Mouse (Mus musculus) G1E (cell line): Measurements from ENCODE around the gene Dkc1. TPM values are rescaled to one million over a fixed set of nuclear protein-coding genes. Genes with fewer than 3 reads are reported as not detected.

Experiments
- ATAC-seq: 2 replicates; pipeline ENCODE4 v1.8.0; 2016; ENCODE audit warnings: mild to moderate bottlenecking; ENCODE audit not compliant: insufficient number of reproducible peaks, poor library complexity, low FRiP score, severe bottlenecking; ENCODE audit errors: extremely low read depth
- DNase-seq: peaks from one replicate; pipeline ENCODE4 v3.0.0; 2012; ENCODE audit warnings: low spot score
- H3K27me3 ChIP-seq: 2 replicates; pipeline ENCODE4 v1.6.1; 2012; ENCODE audit warnings: mild to moderate bottlenecking, low read length, inconsistent platforms; ENCODE audit not compliant: insufficient read depth
- H3K36me3 ChIP-seq: replicated peaks from 2 replicates; pipeline ENCODE3; 2012; ENCODE audit warnings: mild to moderate bottlenecking, inconsistent platforms
- H3K4me1 ChIP-seq: 2 replicates; pipeline ENCODE4 v1.6.1; 2012; ENCODE audit warnings: low read depth, low read length, inconsistent platforms, mixed read lengths; ENCODE audit not compliant: insufficient read depth
- H3K4me3 ChIP-seq: 2 replicates; pipeline ENCODE4 v1.5.1; 2012; ENCODE audit warnings: low read depth, mild to moderate bottlenecking, inconsistent platforms, low read length, moderate library complexity, mixed read lengths
- H3K9me3 ChIP-seq: replicated peaks from 2 replicates; pipeline ENCODE4 v1.6.1; 2012; ENCODE audit warnings: inconsistent platforms
- CTCF ChIP-seq: IDR thresholded peaks from 2 replicates; pipeline ENCODE4 v1.5.1; 2012; ENCODE audit warnings: low read depth, low read length, inconsistent platforms, mixed read lengths
- GATA1 ChIP-seq: IDR thresholded peaks from 2 replicates; pipeline ENCODE4 v1.6.1; 2012; ENCODE audit warnings: borderline replicate concordance, low read length, inconsistent platforms, mixed read lengths
- GATA2 ChIP-seq: IDR thresholded peaks from 2 replicates; pipeline ENCODE4 v1.6.1; 2012; ENCODE audit warnings: low read depth, low read length, inconsistent platforms, borderline replicate concordance
- POLR2AphosphoS5 ChIP-seq: IDR thresholded peaks from 2 replicates; pipeline ENCODE4 v1.6.1; 2012; ENCODE audit warnings: low read depth, low read length, inconsistent platforms; ENCODE audit not compliant: insufficient replicate concordance
- TAL1 ChIP-seq: conservative IDR thresholded peaks from 2 replicates; pipeline ENCODE4 v1.6.1; 2012; ENCODE audit warnings: low read depth, low read length, inconsistent platforms, mixed read lengths
- polyA plus RNA-seq: library from polyadenylated mRNA; stranded (reverse); fragments of >175 nt; gene quantifications from 2 replicates; pipeline ENCODE4 v1.2.3, GENCODE M21; 2012
- total RNA-seq, 2 experiments: library from RNA; stranded (forward) in 1 of 2; stranded (reverse) in 1 of 2; fragments of 200-1000 nt in 1 of 2; fragments of >200 nt in 1 of 2; fragmentation: Nextera tagmentation in 1 of 2; gene quantifications; 2 replicates each; pipeline ENCODE4 v1.2.3; 2014 to 2017

Gene Dkc1
- total and polyA plus RNA-seq, 3 experiments = 17.2 to 270 (median 249) TPM

- DNase-seq (no peak), ATAC-seq (peak; percentile 52; the same call in 1 of the 2 replicates)
- peaks cover 9% of the 10 kb centered on the region for H3K4me1 ChIP-seq
- H3K36me3 ChIP-seq = no peaks in the 10 kb centered on the region
- no peaks in the 10 kb centered on the region for H3K27me3 ChIP-seq
- H3K9me3 ChIP-seq = no peaks in the 10 kb centered on the region
- H3K4me3 ChIP-seq = peak overlapping the region; percentile 77
- TF ChIP-seq POLR2AphosphoS5 (no peak), TAL1 (no peak), GATA1 (no peak), CTCF (no peak), GATA2 (no peak)
These were observed 11.5 kb upstream of the Dkc1 start for GRCm38 (mm10) chrX:75083982-75084773.

GRCm38 (mm10) chrX:75084774-75085508 is 10.7 kb upstream of the Dkc1 start, which contains the start of gene Gab3:
Gab3 (minus strand) TSS chrX:75085458.
- peak within 1 kb of the TSS; percentile 77 for H3K4me3 ChIP-seq
- DNase-seq = peak; percentile 57
- no peaks in the 10 kb centered on the region for H3K27me3 ChIP-seq
- H3K9me3 ChIP-seq = no peaks in the 10 kb centered on the region
- no peaks in the 10 kb centered on the region for H3K36me3 ChIP-seq
- TF ChIP-seq GATA1 = no peak
- no peak for TF ChIP-seq TAL1
- TF ChIP-seq POLR2AphosphoS5 = no peak
- TF ChIP-seq GATA2 = no peak
- no peak for TF ChIP-seq CTCF
- ATAC-seq = peak; percentile 88
- peaks cover 9% of the 10 kb centered on the region for H3K4me1 ChIP-seq

- no peak for TF ChIP-seq GATA1
- TF ChIP-seq POLR2AphosphoS5 = no peak
- TF ChIP-seq TAL1 = no peak
- TF ChIP-seq GATA2 = no peak
- TF ChIP-seq CTCF = no peak
- Histone ChIP-seq H3K9me3 (no peaks in the 10 kb centered on the region), H3K4me3 (no peak overlapping the region), H3K36me3 (no peaks in the 10 kb centered on the region), H3K4me1 (peaks cover 9% of the 10 kb centered on the region), H3K27me3 (no peaks in the 10 kb centered on the region)
- DNase-seq (no peak), ATAC-seq (no peak)
These were observed 10.0 kb upstream of the Dkc1 start for GRCm38 (mm10) chrX:75085654-75086053.

GRCm38 (mm10) chrX:75096163-75096770 is 613 bp downstream of the Dkc1 start:
- Histone ChIP-seq H3K4me1 (peaks cover 14% of the 10 kb centered on the region; the same call in 1 of the 2 replicates), H3K36me3 (peaks cover 20% of the 10 kb centered on the region), H3K9me3 (no peaks in the 10 kb centered on the region), H3K27me3 (no peaks in the 10 kb centered on the region), H3K4me3 (peak overlapping the region; percentile 77)
- TF ChIP-seq TAL1 (no peak), CTCF (no peak), POLR2AphosphoS5 (no peak), GATA2 (no peak), GATA1 (no peak)
- ATAC-seq (0 out of 2 replicates have a peak, but pooled peaks have one; percentile 4), DNase-seq (no peak)

GRCm38 (mm10) chrX:75098799-75099198 is 3.1 kb downstream of the Dkc1 start:
- H3K4me3 ChIP-seq = peak overlapping the region; percentile 38; the same call in 1 of the 2 replicates

More at GRCm38 (mm10) chrX:75098799-75099198, 3.1 kb downstream of the Dkc1 start:
- peaks cover 15% of the 10 kb centered on the region; the same call in 1 of the 2 replicates for H3K4me1 ChIP-seq
- TF ChIP-seq GATA2 (no peak), TAL1 (no peak), CTCF (no peak), GATA1 (no peak), POLR2AphosphoS5 (no peak)
- DNase-seq (no peak), ATAC-seq (no peak)
- peaks cover 35% of the 10 kb centered on the region for H3K36me3 ChIP-seq
- no peaks in the 10 kb centered on the region for H3K27me3 ChIP-seq
- no peaks in the 10 kb centered on the region for H3K9me3 ChIP-seq
